Mouse (Mus musculus): ENCODE data around the gene Trappc6a. TPM values are rescaled to one million over a fixed set of nuclear protein-coding genes. Genes with fewer than 3 reads are reported as not detected.

Trappc6a gene
- polyA plus RNA-seq, 1 experiment from 2014 or later = 71.4 TPM

DNA sequence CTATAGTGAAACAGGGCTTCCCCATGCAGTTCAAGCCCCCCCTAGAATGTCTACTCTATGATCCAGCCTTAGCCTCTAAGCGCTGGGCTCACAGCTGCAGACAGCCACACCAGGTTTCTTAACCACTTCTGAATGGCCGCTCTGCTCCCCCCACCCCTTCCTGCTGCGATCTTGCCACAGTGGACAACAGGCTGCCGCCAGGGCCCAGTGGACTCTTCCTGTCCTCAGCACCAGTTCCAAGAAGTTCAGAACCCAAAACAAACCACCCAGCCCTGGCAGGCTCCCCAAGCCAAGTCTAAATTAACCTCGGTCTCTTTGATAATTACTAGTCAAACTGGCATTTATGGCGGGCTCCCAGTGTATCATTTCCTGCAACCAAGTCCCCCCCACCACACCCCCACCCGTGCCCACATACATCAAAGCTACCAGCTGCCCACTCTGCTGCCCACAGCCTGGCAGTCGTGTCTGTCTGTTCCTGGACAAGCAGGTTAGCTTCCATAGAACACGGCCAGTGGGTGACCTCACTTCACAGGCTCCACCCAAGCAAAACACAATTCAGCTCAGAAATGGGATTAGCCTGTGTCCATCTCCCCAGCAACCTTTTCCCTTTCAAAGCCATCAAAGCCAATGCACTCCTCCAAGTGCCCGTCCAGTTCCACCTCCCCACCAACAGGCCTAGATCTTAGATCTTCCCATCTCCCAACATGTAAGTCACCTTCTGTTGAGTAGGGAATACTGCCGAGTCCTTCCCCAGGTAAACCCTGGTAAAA lies 52.5 kb downstream of the Trappc6a start:
- no peaks in the 10 kb centered on the region for H3K27me3 ChIP-seq (ENCODE audit: insufficient read depth, poor library complexity, severe bottlenecking)
- peaks cover 10% of the 10 kb centered on the region for H3K9me3 ChIP-seq
- peaks cover 49% of the 10 kb centered on the region for H3K36me3 ChIP-seq
- H3K4me3 ChIP-seq = peak overlapping the region; percentile 100
- H3K4me1 ChIP-seq (replicated peaks) = peaks cover 56% of the 10 kb centered on the region
- no peak for DNase-seq (ENCODE audit: low spot score)
- WGBS = 39% methylated on average over 11 of the region's 11 CpGs
- H3K27ac ChIP-seq = peak overlapping the region; percentile 98

DNA sequence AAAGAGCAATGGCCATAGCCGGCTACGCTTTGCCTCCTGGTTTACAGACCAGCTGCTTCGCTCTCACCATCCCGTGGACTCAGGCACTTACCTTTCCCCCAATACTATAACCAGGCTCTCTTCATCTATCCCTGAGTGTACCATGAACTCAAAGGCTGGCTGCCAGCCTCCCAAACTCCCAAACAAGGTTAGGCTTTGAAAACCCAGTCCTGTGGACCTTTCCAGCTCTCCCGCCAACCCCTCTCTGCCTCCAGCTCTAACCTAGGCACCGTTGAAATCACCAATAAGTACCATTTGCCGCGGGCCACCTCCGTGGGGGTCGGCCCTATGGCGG lies 53.2 kb downstream of the Trappc6a start:
- DNase-seq (ENCODE audit: low spot score) = no peak
- Histone ChIP-seq H3K4me3 (peak overlapping the region; percentile 100), H3K9me3 (peaks cover 10% of the 10 kb centered on the region), H3K4me1 (replicated peaks) (peaks cover 56% of the 10 kb centered on the region), H3K27ac (peak overlapping the region; percentile 98), H3K27me3 (ENCODE audit: insufficient read depth, poor library complexity, severe bottlenecking) (no peaks in the 10 kb centered on the region), H3K36me3 (peaks cover 46% of the 10 kb centered on the region)
- WGBS = 3% methylated on average over 11 of the region's 11 CpGs

DNA sequence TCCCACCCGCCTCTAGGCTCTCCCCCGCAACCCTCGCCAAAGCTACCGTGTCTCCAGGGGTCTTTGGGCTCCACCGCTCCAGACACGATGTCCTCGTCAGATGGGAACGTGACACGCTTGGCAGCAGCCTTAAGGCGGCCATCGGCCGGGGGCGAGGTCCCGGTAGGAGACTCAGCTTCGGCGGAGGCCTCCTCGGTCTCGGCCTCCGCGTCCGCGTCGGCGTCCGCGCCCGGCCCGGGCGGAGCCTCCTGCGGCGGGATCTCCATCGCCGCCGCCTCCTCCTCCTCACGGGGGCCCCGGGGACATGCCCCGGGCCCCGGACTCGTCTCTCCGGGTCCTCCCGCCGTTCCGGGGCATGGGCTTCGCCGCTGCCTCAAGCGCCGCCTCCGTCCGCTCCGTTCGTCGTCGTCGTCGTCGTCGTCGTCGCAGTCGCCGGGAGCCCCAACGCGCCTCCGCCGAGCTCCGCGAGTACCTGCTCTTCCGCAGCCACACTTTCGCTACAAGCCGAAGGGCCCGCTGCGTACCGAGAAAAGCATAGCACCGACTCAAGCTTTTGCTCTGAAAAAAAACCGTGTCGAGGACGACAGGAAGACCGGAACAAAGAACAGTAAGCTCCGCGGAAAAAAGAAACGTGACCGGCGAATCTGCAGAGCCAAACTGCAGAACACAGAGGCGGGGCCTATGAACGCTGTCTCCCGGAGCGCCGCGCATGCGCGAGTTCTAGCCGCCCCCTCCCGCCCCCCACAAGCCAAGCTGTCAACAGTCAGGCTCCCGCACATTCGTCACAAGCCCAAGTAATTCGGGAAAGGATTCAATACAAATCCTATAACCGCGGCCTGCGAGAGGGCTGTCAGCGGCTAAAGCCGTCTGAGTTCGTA lies 53.8 kb downstream of the Trappc6a start:
- peaks cover 56% of the 10 kb centered on the region for H3K4me1 ChIP-seq (replicated peaks)
- under 1% methylated on average over 102 of the region's 102 CpGs for WGBS
- peaks cover 44% of the 10 kb centered on the region for H3K36me3 ChIP-seq
- no peaks in the 10 kb centered on the region for H3K27me3 ChIP-seq (ENCODE audit: insufficient read depth, poor library complexity, severe bottlenecking)
- H3K9me3 ChIP-seq = peaks cover 10% of the 10 kb centered on the region
- peak overlapping the region; percentile 100 for H3K4me3 ChIP-seq
- DNase-seq (ENCODE audit: low spot score) = peak; percentile 95
- H3K27ac ChIP-seq = peak overlapping the region; percentile 98

DNA sequence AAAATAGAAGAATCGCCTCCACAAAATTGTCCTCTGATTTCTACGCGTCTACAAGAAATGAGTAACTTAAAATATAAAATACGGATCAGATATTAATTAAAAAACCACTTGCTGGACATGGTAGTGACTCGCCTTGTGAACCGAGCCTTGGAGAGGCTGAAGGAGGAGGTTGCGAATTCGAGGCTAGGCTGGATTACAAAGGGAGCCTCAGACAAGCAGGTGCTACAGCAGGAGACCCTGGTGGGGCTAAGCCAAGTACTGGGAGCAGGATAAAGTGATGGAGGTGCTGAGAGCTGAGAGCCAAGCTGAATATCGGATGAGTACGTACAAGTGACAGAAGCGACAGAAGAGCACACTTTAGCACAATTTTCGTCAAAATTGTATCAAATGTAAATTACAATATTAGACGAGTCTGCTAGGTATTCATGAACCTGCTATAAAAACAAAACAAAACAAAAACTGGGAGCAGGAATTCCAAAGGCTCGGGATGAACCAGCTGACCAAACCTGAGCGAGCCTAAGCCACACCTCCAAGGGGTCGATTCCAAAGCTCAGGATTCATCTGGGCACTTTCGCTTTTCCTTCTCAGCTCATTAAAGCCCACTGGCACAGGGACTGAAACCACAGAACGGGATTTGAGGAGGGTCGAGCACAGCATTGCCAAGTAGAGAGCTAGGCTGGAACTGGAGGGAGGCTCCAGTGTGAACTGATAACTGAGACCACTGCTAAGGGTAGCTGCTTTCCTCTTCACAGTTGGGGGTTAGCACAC lies 54.6 kb downstream of the Trappc6a start, which contains the start of gene Ppp1r37:
Gene Ppp1r37, minus strand, starts transcription at position 434 of the 768 bp plus-strand sequence.
- H3K27ac ChIP-seq = peak within 1 kb of the TSS; percentile 98
- H3K4me1 ChIP-seq (replicated peaks) = peaks cover 50% of the 10 kb centered on the region
- peaks cover 10% of the 10 kb centered on the region for H3K9me3 ChIP-seq
- no peaks in the 10 kb centered on the region for H3K27me3 ChIP-seq (ENCODE audit: insufficient read depth, poor library complexity, severe bottlenecking)
- H3K36me3 ChIP-seq = peaks cover 42% of the 10 kb centered on the region
- peak within 1 kb of the TSS; percentile 100 for H3K4me3 ChIP-seq
- DNase-seq (ENCODE audit: low spot score) = peak; percentile 39
- WGBS = 3% methylated on average over 19 of the region's 19 CpGs

DNA sequence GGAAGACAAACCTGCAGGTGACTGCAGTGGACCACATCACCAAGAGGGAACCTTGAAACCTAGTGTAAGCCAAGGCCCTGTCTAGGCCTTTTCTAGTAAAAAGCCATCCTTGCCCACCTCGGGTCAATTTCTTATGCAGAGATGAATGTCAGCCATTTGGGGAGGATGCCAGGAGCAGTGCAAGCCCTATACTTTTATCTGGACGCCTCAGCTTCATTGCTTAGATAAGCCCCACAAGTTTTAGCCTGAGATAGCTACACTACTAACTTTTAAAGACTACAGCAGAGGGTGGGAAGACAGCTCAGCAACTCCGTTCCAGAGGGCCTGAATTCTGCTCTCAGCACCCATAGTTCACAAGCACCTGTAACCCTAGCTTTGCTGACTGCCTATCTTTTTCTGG lies 55.7 kb downstream of the Trappc6a start:
- no peak for DNase-seq (ENCODE audit: low spot score)
- 89% methylated on average over 3 of the region's 3 CpGs for WGBS
- peaks cover 10% of the 10 kb centered on the region for H3K9me3 ChIP-seq
- no peak overlapping the region for H3K4me3 ChIP-seq
- H3K36me3 ChIP-seq = peaks cover 41% of the 10 kb centered on the region
- no peaks in the 10 kb centered on the region for H3K27me3 ChIP-seq (ENCODE audit: insufficient read depth, poor library complexity, severe bottlenecking)
- H3K27ac ChIP-seq = no peak overlapping the region
- H3K4me1 ChIP-seq (replicated peaks) = peaks cover 41% of the 10 kb centered on the region

DNA sequence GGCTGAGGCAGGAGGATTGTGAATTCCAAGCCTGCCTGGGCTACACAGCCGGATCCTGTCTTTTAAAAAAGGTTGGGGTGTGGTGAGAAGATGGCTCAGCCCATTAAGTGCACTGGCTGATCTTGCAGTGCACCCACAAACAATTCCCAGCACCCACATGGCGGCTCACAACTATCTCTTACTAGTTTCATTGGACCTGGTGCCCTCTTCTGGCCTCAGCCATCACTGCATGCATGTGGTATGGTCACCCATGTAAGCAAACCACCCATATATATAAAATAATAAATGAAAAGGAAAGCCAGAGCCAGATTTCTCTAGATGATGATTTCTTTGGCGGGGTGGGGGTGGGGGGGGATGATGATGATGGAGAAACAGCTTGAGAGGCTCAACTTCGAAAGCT lies 56.3 kb downstream of the Trappc6a start:
- H3K4me1 ChIP-seq (replicated peaks) = peaks cover 36% of the 10 kb centered on the region
- no peak for DNase-seq (ENCODE audit: low spot score)

More for the DNA sequence above, 56.3 kb downstream of the Trappc6a start:
- WGBS = 91% methylated on average over 4 of the region's 4 CpGs
- H3K9me3 ChIP-seq = peaks cover 10% of the 10 kb centered on the region
- no peaks in the 10 kb centered on the region for H3K27me3 ChIP-seq (ENCODE audit: insufficient read depth, poor library complexity, severe bottlenecking)
- H3K27ac ChIP-seq = no peak overlapping the region
- H3K36me3 ChIP-seq = peaks cover 47% of the 10 kb centered on the region
- no peak overlapping the region for H3K4me3 ChIP-seq

Other genes starting within 250 kb of the Trappc6a start
- 58.8 and 62.0 TPM in 2 replicates for gene Vasp, start 236.6 kb upstream of the Trappc6a start, polyA plus RNA-seq (2016; fragmentation: Nextera tagmentation; extraction: Ambion mirVana)
- gene Ppm1n, start 228.3 kb upstream of the Trappc6a start, polyA plus RNA-seq (2016; fragmentation: Nextera tagmentation; extraction: Ambion mirVana) = 0.30 and 0.42 TPM in 2 replicates
- gene Rtn2, start 225.8 kb upstream of the Trappc6a start, polyA plus RNA-seq (2016; fragmentation: Nextera tagmentation; extraction: Ambion mirVana) = 37.3 and 67.8 TPM in 2 replicates
- not detected in 2 replicates for gene Fosb, start 198.3 kb upstream of the Trappc6a start, polyA plus RNA-seq (2016; fragmentation: Nextera tagmentation; extraction: Ambion mirVana)
- 106 and 128 TPM in 2 replicates for gene Ercc1, start 163.6 kb upstream of the Trappc6a start, polyA plus RNA-seq (2016; fragmentation: Nextera tagmentation; extraction: Ambion mirVana)
- 18.7 and 24.4 TPM in 2 replicates for gene Cd3eap, start 148.9 kb upstream of the Trappc6a start, polyA plus RNA-seq (2016; fragmentation: Nextera tagmentation; extraction: Ambion mirVana)
- 4.7 and 5.6 TPM in 2 replicates for gene Ppp1r13l, start 148.6 kb upstream of the Trappc6a start, polyA plus RNA-seq (2016; fragmentation: Nextera tagmentation; extraction: Ambion mirVana)
- 29.0 and 33.9 TPM in 2 replicates for gene Ercc2, start 126.4 kb upstream of the Trappc6a start, polyA plus RNA-seq (2016; fragmentation: Nextera tagmentation; extraction: Ambion mirVana)
- gene Klc3, start 104.3 kb upstream of the Trappc6a start, polyA plus RNA-seq (2016; fragmentation: Nextera tagmentation; extraction: Ambion mirVana) = 2.9 and 7.1 TPM in 2 replicates
- gene Ckm, start 103.6 kb upstream of the Trappc6a start, polyA plus RNA-seq (2016; fragmentation: Nextera tagmentation; extraction: Ambion mirVana) = not detected in 2 replicates
- 9.3 and 13.6 TPM in 2 replicates for gene Mark4, start 49.6 kb upstream of the Trappc6a start, polyA plus RNA-seq (2016; fragmentation: Nextera tagmentation; extraction: Ambion mirVana)
- 0.39 and 0.80 TPM in 2 replicates for gene Exoc3l2, start 45.1 kb upstream of the Trappc6a start, polyA plus RNA-seq (2016; fragmentation: Nextera tagmentation; extraction: Ambion mirVana)
- gene Bloc1s3, start within 50 bp of the Trappc6a start, polyA plus RNA-seq (2016; fragmentation: Nextera tagmentation; extraction: Ambion mirVana) = 2.4 and 3.8 TPM in 2 replicates
- gene Nkpd1, start 9.4 kb downstream of the Trappc6a start, polyA plus RNA-seq (2016; fragmentation: Nextera tagmentation; extraction: Ambion mirVana) = 0.09 and 0.10 TPM in 2 replicates
- 22.6 and 30.4 TPM in 2 replicates for gene Ppp1r37, start 54.7 kb downstream of the Trappc6a start, polyA plus RNA-seq (2016; fragmentation: Nextera tagmentation; extraction: Ambion mirVana)
- 0.22 and 0.72 TPM in 2 replicates for gene Zfp296, start 68.9 kb downstream of the Trappc6a start, polyA plus RNA-seq (2016; fragmentation: Nextera tagmentation; extraction: Ambion mirVana)
- 177 and 188 TPM in 2 replicates for gene Gemin7, start 69.2 kb downstream of the Trappc6a start, polyA plus RNA-seq (2016; fragmentation: Nextera tagmentation; extraction: Ambion mirVana)
- 57.5 and 68.8 TPM in 2 replicates for gene Clasrp, start 96.1 kb downstream of the Trappc6a start, polyA plus RNA-seq (2016; fragmentation: Nextera tagmentation; extraction: Ambion mirVana)
- 4.4 and 6.1 TPM in 2 replicates for gene Relb, start 121.0 kb downstream of the Trappc6a start, polyA plus RNA-seq (2016; fragmentation: Nextera tagmentation; extraction: Ambion mirVana)
- gene Clptm1, start 156.6 kb downstream of the Trappc6a start, polyA plus RNA-seq (2016; fragmentation: Nextera tagmentation; extraction: Ambion mirVana) = 83.8 and 99.9 TPM in 2 replicates
- gene Apoc2, start 169.5 kb downstream of the Trappc6a start, polyA plus RNA-seq (2016; fragmentation: Nextera tagmentation; extraction: Ambion mirVana) = 0.30 TPM in 1 of 2 replicates, not detected in the other
- gene Gm44805, start 173.0 kb downstream of the Trappc6a start, polyA plus RNA-seq (2016; fragmentation: Nextera tagmentation; extraction: Ambion mirVana) = not detected in 2 replicates
- gene Apoc4, start 173.1 kb downstream of the Trappc6a start, polyA plus RNA-seq (2016; fragmentation: Nextera tagmentation; extraction: Ambion mirVana) = not detected in 2 replicates
- gene Apoc1, start 184.3 kb downstream of the Trappc6a start, polyA plus RNA-seq (2016; fragmentation: Nextera tagmentation; extraction: Ambion mirVana) = 2.2 and 2.3 TPM in 2 replicates
- gene Apoe, start 190.8 kb downstream of the Trappc6a start, polyA plus RNA-seq (2016; fragmentation: Nextera tagmentation; extraction: Ambion mirVana) = 179 and 230 TPM in 2 replicates
- 209 and 211 TPM in 2 replicates for gene Tomm40, start 207.0 kb downstream of the Trappc6a start, polyA plus RNA-seq (2016; fragmentation: Nextera tagmentation; extraction: Ambion mirVana)
- 89.0 and 99.8 TPM in 2 replicates for gene Nectin2, start 242.1 kb downstream of the Trappc6a start, polyA plus RNA-seq (2016; fragmentation: Nextera tagmentation; extraction: Ambion mirVana)